Mouse (Mus musculus) heart, adult 2 months (tissue): ENCODE results near the gene Mfrp. TPM values are rescaled to one million over a fixed set of nuclear protein-coding genes. Genes with fewer than 3 reads are reported as not detected.

Experiments used
- DNase-seq, 2 experiments: peaks; one replicate each; pipeline ENCODE4 v3.0.0; 2021
- H3K27ac ChIP-seq: fragments of 200-600 bp; 2 replicates; pipeline ENCODE4 v1.8.1; 2022
- H3K27me3 ChIP-seq: fragments of 200-500 bp; 2 replicates; pipeline ENCODE4 v1.6.1; 2012; ENCODE audit warnings: mild to moderate bottlenecking, low read length, inconsistent platforms, mixed read lengths; ENCODE audit not compliant: control insufficient read depth, insufficient read depth
- H3K36me3 ChIP-seq: fragments of 200-500 bp; 2 replicates; pipeline ENCODE4 v1.6.1; 2012; ENCODE audit warnings: low read length, inconsistent platforms; ENCODE audit not compliant: control insufficient read depth, insufficient read depth
- H3K4me1 ChIP-seq: fragments of 200-500 bp; 2 replicates; pipeline ENCODE4 v1.6.1; 2011; ENCODE audit warnings: low read length; ENCODE audit not compliant: control insufficient read depth, insufficient read depth
- H3K4me3 ChIP-seq: fragments of 200-600 bp; 2 replicates; pipeline ENCODE4 v1.8.1; 2022
- H3K79me2 ChIP-seq: fragments of 200-500 bp; replicated peaks from 2 replicates; pipeline ENCODE4 v1.6.1; 2012; ENCODE audit warnings: mild to moderate bottlenecking, inconsistent platforms, low read length, moderate library complexity, mixed read lengths; ENCODE audit not compliant: control insufficient read depth, insufficient read depth
- H3K9ac ChIP-seq: fragments of 200-500 bp; 2 replicates; pipeline ENCODE4 v1.6.1; 2012; ENCODE audit warnings: low read depth, mild to moderate bottlenecking, control low read depth, inconsistent platforms, low read length, mixed read lengths
- CTCF ChIP-seq: fragments of 200-600 bp; IDR thresholded peaks from 2 replicates; pipeline ENCODE4 v1.8.1; 2022; ENCODE audit warnings: antibody characterized with exemption, mild to moderate bottlenecking, moderate library complexity
- EP300 ChIP-seq: fragments of 200-500 bp; IDR thresholded peaks from 2 replicates; pipeline ENCODE4 v1.6.1; 2011; ENCODE audit warnings: low read depth, low read length, control low read depth; ENCODE audit not compliant: insufficient read depth
- POLR2A ChIP-seq: fragments of 200-500 bp; IDR thresholded peaks from 2 replicates; pipeline ENCODE4 v1.6.1; 2011; ENCODE audit warnings: mild to moderate bottlenecking, low read depth, low read length, control low read depth; ENCODE audit not compliant: insufficient read depth
- WGBS: fragments of 180-500 bp; shearing (Covaris S2); methylation state at CpG from one replicate; pipeline ENCODE4 v1.1.7; 2018; 5-methylcytosine and 5-hydroxymethylcytosine counted together
- intact Hi-C: fragments of 180-260 bp; cut with DNase I; formaldehyde crosslinking; loops from one replicate; pipeline ENCODE4 v1.15.1; 2025
- polyA plus RNA-seq: library from polyadenylated mRNA; depleted of rRNA; stranded (reverse); fragments of >200 nt; gene quantifications from 2 replicates; pipeline ENCODE4 v1.2.3, GENCODE M21; 2012
- total RNA-seq, 2 experiments: library from RNA; stranded (reverse); gene quantifications; 2 replicates each; pipeline ENCODE4 v1.2.3; 2021

The Mfrp gene
- total and polyA plus RNA-seq, 3 experiments: 0.04 to 0.05 TPM; not detected in 1

GRCm38 (mm10) chr9:44096536-44096935 is 5.0 kb upstream of the Mfrp start:
- Histone ChIP-seq H3K27ac (peak overlapping the region; percentile 76), H3K4me3 (no peak overlapping the region), H3K36me3 (no peaks in the 10 kb centered on the region), H3K9ac (no peak overlapping the region), H3K79me2 (no peaks in the 10 kb centered on the region), H3K4me1 (0 out of 2 replicates have a peak, but pooled peaks cover 1% of the 10 kb centered on the region), H3K27me3 (no peaks in the 10 kb centered on the region)
- intact Hi-C loops: no loop called here
- TF ChIP-seq CTCF (no peak), EP300 (peak; percentile 64; the same call in 1 of the 2 replicates), POLR2A (peak; percentile 48)
- peak; percentile 29 to 48 for DNase-seq
- WGBS: 45% methylated on average over 9 of the region's 9 CpGs

- no peaks in the 10 kb centered on the region for H3K27me3 ChIP-seq
- H3K4me3 ChIP-seq: no peak overlapping the region
- intact Hi-C loops: loop anchor here (5.0 kb wide), 1 partner anchor 33 kb away; no protein-coding TSS in a partner anchor
These were observed 3.4 kb downstream of the Mfrp start for GRCm38 (mm10) chr9:44104881-44105280.

DNA sequence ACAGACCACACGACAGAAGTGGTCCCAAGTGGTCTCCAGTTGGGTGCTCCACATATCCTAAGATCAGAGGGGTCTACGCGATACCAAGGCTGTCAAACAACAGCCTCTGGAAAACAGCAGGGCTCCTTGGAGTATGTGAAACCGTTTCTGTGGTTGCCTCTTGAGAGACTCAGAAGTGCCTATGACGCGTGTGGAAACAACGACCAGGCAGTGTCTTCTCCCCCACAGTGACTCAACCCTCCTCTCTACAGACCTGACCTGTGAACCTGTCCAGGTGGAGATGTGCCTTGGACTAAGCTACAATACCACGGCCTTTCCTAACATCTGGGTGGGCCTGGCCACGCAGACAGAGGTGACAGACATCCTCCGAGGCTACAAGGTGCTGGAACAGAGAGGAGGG is 4.3 kb downstream of the Mfrp start:
- Histone ChIP-seq H3K4me1 (peaks cover 7% of the 10 kb centered on the region; the same call in 1 of the 2 replicates), H3K27ac (no peak overlapping the region), H3K9ac (no peak overlapping the region), H3K4me3 (no peak overlapping the region), H3K27me3 (no peaks in the 10 kb centered on the region), H3K79me2 (no peaks in the 10 kb centered on the region; the same call in 1 of the 2 replicates), H3K36me3 (peaks cover 3% of the 10 kb centered on the region; the same call in 1 of the 2 replicates)
- DNase-seq: peak in 1 of 2 experiments; percentile 11
- 86% methylated on average over 10 of the region's 10 CpGs for WGBS
- intact Hi-C loops: loop anchor here (5.0 kb wide), 1 partner anchor 33 kb away; no protein-coding TSS in a partner anchor
- TF ChIP-seq POLR2A: no peak
- no peak for TF ChIP-seq CTCF
- no peak for TF ChIP-seq EP300

More at GRCm38 (mm10) chr9:44104881-44105280, 3.4 kb downstream of the Mfrp start:
- Histone ChIP-seq H3K36me3 (peaks cover 3% of the 10 kb centered on the region; the same call in 1 of the 2 replicates), H3K9ac (no peak overlapping the region), H3K4me1 (peaks cover 4% of the 10 kb centered on the region; the same call in 1 of the 2 replicates), H3K79me2 (no peaks in the 10 kb centered on the region; the same call in 1 of the 2 replicates), H3K27ac (no peak overlapping the region)
- 90% methylated on average over 7 of the region's 7 CpGs for WGBS
- peak in 1 of 2 experiments; percentile 18 for DNase-seq
- TF ChIP-seq EP300: no peak
- TF ChIP-seq POLR2A: no peak
- TF ChIP-seq CTCF: no peak

GRCm38 (mm10) chr9:44106182-44106581 is 4.7 kb downstream of the Mfrp start:
- Histone ChIP-seq H3K79me2 (no peaks in the 10 kb centered on the region; the same call in 1 of the 2 replicates), H3K27ac (peak overlapping the region; percentile 72; the same call in 1 of the 2 replicates), H3K36me3 (peaks cover 3% of the 10 kb centered on the region; the same call in 1 of the 2 replicates), H3K27me3 (no peaks in the 10 kb centered on the region), H3K4me3 (no peak overlapping the region), H3K9ac (no peak overlapping the region), H3K4me1 (peaks cover 7% of the 10 kb centered on the region; the same call in 1 of the 2 replicates)
- TF ChIP-seq POLR2A (no peak), CTCF (no peak), EP300 (no peak)
- WGBS: 88% methylated on average over 7 of the region's 7 CpGs
- intact Hi-C loops: loop anchor here (5.0 kb wide), 1 partner anchor 34 kb away; no protein-coding TSS in a partner anchor
- peak in 1 of 2 experiments; percentile 18 for DNase-seq

- H3K4me1 ChIP-seq: peaks cover 7% of the 10 kb centered on the region; the same call in 1 of the 2 replicates
- H3K9ac ChIP-seq: no peak overlapping the region
- no peaks in the 10 kb centered on the region for H3K27me3 ChIP-seq
- peak overlapping the region; percentile 72 for H3K27ac ChIP-seq
- 67% methylated on average over 4 of the region's 4 CpGs for WGBS
- DNase-seq: peak in 1 of 2 experiments; percentile 20
- peaks cover 3% of the 10 kb centered on the region; the same call in 1 of the 2 replicates for H3K36me3 ChIP-seq
- no peak overlapping the region for H3K4me3 ChIP-seq
- intact Hi-C loops: loop anchor here (5.0 kb wide), 1 partner anchor 34 kb away; no protein-coding TSS in a partner anchor
- TF ChIP-seq POLR2A: no peak
- no peak for TF ChIP-seq CTCF
- no peak for TF ChIP-seq EP300
- H3K79me2 ChIP-seq: no peaks in the 10 kb centered on the region; the same call in 1 of the 2 replicates
These were observed 5.1 kb downstream of the Mfrp start for GRCm38 (mm10) chr9:44106596-44106995.

DNA sequence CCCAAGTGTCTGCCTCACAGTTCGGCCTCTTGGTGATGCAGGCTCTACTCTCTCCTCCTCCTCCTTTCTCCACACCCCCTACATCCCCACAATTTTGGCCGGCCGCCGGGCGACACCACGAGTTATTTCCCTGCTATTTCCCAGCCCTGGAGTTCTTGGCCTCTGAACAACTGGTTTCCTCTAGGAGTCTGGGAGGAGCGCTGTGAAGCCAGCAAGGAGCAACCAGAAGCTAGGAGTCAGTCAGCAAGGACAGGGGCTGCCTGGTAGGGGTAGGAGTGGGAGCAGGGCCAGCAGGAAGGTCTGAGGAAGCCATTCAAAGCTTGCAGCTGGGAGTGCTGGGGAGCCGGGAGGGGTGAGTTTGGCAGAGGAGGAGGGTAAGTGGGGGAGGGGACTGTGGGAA is 5.6 kb downstream of the Mfrp start, which contains the start of gene C1qtnf5:
C1qtnf5 (plus strand) TSS at position 136 of the 400 bp plus-strand sequence.
- WGBS: 15% methylated on average over 8 of the region's 8 CpGs
- TF ChIP-seq POLR2A (peak; percentile 57), EP300 (no peak; the same call in 1 of the 2 replicates), CTCF (no peak)
- Histone ChIP-seq H3K9ac (peak within 1 kb of the TSS; percentile 58), H3K36me3 (peaks cover 3% of the 10 kb centered on the region; the same call in 1 of the 2 replicates), H3K79me2 (no peaks in the 10 kb centered on the region; the same call in 1 of the 2 replicates), H3K4me3 (peak within 1 kb of the TSS; percentile 31), H3K27me3 (no peaks in the 10 kb centered on the region), H3K27ac (peak within 1 kb of the TSS; percentile 72), H3K4me1 (peaks cover 7% of the 10 kb centered on the region; the same call in 1 of the 2 replicates)
- intact Hi-C loops: loop anchor here (5.0 kb wide), 1 partner anchor 35 kb away; no protein-coding TSS in a partner anchor
- DNase-seq: peak; percentile 89 to 90
